Comparison of ENCODE assay signal across 1 mouse cellular context in the genomic region with DNA sequence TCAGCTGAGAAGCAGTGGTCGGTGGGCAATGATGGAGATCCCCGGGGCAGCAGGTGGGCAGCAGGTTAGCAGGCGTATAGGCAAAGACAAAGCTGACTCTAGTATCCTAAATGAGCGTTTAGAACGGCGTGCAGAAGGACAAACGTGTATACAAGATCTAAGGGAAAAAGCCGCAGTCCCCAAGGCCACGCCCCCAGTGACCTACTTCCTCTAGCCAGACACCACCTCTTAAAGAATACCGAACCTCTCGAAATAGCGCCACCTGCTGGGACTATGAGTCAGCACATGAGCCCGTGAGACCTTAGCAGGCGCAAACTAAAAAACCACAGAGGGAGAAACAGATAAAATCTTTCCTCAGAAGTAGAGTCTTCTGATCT.
TF ChIP-seq lines count a peak whose summit lies in the region.

No protein-coding gene starts in this region.

TF ChIP-seq in MEL, 35 proteins besides CTCF, POLR2A, EP300 and RAD21 (continued from another document):
- TF ChIP-seq MYB (IDR thresholded peaks at IDR 0.05; ENCODE audit: low read depth, low read length) = no peak
- TF ChIP-seq GABPA (IDR thresholded peaks at IDR 0.05; ENCODE audit: low read depth, low read length) = no peak
- TF ChIP-seq SIN3A (IDR thresholded peaks at IDR 0.05; ENCODE audit: low read length) = peak; percentile 21; the same call in 1 of the 2 replicates
- no peak for TF ChIP-seq UBTF (IDR thresholded peaks at IDR 0.05; ENCODE audit: borderline replicate concordance, insufficient read depth, low read depth, low read length)
- no peak for TF ChIP-seq CHD2 (IDR thresholded peaks at IDR 0.05; ENCODE audit: low read length)
